Mouse (Mus musculus): ENCODE results near the gene Vwa2.

Vwa2 gene

DNA sequence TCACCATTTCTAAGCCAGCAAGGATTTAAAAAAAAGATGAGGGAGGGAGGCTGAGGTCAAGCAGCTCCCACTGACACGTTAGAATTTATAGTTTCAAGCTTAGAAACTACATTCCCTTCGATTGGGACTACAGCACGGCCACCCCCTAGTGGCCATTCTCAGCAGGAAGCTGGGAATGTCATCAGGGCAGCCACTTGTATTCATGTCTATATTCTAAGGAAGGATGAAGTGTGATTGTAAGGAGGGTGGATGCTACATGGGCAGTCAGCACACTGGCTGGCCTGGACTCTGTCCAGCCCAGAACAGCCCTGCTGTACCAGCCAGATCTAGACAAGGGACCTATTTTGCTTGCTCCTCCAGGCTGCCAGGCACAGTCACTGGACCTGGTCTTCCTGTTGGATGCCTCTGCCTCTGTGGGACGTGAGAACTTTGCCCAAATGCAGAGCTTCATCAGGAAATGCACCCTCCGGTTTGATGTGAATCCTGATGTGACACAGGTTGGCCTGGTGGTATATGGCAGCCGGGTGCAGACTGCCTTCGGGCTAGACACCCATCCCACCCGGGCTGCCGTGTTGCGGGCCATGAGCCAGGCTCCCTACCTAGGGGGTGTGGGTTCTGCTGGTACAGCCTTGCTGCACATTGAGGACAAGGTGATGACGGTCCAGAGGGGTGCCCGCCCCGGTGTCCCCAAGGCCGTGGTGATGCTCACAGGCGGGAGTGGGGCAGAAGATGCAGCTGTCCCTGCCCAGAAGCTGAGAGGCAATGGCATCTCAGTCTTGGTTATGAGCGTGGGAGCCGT is 34.6 kb downstream of the Vwa2 start:
- DNase-seq = no peak

DNA sequence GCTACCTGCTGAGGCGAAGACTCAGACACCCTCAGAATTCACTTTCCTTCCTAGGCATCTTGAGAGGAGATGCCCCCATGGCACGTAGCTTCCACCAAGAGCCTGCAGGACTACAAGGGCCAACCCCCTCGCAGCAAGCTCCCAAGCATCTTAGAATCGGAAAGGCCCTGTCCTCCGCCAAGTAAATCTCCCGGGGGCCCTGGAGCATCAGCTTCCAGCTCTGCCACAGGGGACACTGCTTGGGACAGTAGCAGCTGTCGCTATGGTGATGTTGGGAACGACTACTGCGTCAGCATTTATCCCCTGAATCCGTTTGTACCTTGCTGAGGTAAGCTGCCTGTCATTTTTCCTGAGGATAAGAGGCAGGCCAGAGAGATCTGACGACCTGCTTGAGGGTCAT is 36.5 kb downstream of the Vwa2 start:
- DNase-seq = no peak

GRCm38 (mm10) chr19:56913761-56914160 is 39.7 kb downstream of the Vwa2 start:
- DNase-seq = no peak

- DNase-seq = no peak
Observed at GRCm38 (mm10) chr19:56914658-56915057, 40.6 kb downstream of the Vwa2 start.

DNA sequence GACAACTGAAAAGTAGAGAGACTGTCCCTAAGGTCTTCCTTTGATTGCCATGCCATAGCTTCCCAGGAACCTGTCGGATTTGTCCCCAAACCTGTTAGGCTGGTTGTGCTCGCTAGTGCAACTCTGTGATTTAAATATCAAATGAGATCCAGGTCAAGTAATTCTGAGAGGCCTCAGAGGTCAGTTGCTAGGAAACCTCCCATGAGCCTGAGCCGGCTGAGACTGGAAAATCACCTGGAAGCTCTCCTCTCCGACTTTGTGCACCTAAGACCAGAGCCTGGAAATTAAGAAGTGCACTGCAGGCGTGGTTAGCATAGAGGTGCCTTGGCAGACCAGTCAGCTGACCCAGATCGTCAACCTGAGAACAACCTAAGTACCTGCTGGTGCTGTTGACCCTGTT is 41.0 kb downstream of the Vwa2 start:
- DNase-seq = no peak

DNA sequence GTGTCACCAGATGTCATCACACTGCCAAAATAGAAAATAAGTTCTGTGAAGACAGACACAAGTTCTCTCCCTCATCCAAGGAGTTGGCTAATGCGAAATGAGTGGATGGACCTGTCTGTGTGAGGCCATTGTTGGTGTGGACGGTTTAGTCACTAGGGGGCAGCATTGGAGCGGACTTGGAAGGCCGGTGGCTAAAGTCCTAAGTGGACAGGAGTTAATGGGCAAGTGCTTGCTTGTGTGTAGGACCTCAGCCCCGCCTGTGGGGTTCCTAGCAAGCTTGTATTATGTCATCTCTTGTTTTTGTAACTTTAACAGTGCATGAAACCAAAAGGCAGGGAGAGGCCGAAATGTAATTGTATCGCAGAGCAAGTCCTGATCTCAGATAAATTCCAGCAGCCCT is 45.6 kb downstream of the Vwa2 start:
- DNase-seq = peak in 1 of 2 experiments; percentile 14

DNA sequence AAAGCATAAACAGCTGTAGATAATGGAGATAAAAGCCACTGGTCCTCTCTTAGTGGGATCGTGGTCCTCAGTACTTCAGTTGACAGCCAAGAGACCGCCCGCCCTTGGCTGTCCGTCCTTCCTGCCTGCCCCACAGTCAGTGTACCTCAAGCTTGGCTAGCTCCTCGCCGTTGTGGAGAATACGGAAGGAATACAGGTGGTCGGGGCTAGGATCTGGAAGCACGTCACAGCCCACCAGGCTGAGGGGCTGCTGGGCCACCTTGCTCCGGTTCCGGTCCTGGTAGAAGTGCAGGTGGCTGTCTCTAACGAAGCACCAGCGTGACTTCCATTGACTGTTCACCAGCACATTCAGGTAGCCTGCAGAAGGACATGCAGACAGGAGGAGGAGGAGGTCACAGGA is 46.2 kb downstream of the Vwa2 start:
- DNase-seq = no peak

- no peak for DNase-seq
Observed at GRCm38 (mm10) chr19:56921744-56922143, 47.7 kb downstream of the Vwa2 start.

DNA sequence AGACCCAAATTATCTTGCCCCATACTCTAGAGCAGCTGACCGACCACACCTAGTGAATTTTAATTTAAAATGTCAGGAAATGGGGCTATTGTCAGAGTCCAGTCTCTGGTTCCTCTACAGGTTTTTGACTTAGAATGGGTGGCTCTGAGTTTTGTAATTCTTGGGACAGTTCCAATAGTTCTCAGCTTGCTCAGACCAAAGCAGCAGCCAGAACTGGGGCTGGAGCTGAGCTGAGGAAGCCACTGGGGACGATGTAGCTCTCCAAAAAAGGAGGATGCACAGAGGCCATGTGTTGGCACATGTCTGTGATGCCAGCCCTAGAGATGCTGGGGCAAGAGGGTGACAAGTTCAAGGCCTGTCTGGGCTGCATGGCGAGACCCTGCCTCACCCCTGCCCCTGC is 55.3 kb downstream of the Vwa2 start:
- no peak for DNase-seq

- DNase-seq = no peak
Observed at GRCm38 (mm10) chr19:56930029-56930428, 56.0 kb downstream of the Vwa2 start.

DNA sequence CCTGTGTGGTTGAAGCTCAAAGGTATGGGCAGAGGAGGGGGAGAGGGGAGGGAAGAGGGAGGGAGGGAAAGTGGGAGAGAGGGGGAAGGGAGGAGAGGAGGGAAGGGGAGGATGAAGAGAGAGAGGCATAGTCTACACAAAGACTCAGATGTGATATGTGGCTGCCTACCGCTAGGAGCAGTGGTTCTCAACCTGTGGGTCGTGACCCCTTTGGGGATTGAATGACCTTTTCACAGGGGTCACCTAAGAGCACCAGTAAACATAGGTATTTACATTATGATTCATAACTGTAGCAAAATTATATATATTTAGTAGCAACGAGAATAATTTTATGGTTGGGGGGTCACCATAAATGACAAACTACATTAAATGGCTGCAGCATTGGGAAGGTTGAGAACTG is 59.8 kb downstream of the Vwa2 start:
- DNase-seq = no peak

DNA sequence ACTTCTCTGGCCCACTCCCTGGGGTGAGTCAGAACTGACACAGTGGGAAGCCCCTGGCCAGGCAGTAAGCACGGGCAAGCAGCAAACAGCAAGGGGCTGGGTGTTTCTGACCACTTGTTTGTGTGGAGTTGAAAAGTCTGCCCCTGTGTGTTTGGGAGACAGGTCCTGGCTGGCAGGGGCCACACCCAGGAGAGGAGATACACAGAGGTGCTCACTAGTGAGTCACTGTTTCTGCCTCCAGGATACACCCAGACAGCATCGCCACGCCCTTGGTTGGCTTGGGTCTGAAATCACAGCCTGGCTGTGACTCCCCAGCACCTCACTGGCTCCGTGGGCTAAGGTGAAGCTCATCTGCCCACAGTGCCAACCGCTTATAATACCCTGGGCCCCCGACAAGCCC is 61.1 kb downstream of the Vwa2 start:
- no peak for DNase-seq

- DNase-seq = no peak
Observed at GRCm38 (mm10) chr19:56935777-56936176, 61.7 kb downstream of the Vwa2 start.

DNA sequence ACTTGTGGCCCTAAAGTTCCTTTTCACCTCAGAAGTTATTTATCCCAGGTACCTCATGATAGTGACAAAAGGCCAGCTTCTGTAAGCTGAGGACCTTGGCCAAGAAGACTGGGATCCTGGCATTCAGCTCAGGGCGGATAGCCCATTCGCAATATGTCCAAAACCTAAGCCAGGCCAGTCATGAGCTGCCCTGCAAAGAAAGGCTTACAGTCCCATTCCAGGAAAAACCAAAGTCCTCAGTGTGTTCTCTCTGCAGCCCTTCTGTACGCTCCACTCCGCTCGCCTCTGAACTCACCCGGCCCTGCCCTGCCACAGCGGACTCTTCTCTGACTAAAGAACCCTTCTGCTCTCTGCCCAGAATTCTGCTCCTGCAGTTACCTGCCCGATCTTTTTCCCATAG is 62.2 kb downstream of the Vwa2 start:
- DNase-seq = no peak

DNA sequence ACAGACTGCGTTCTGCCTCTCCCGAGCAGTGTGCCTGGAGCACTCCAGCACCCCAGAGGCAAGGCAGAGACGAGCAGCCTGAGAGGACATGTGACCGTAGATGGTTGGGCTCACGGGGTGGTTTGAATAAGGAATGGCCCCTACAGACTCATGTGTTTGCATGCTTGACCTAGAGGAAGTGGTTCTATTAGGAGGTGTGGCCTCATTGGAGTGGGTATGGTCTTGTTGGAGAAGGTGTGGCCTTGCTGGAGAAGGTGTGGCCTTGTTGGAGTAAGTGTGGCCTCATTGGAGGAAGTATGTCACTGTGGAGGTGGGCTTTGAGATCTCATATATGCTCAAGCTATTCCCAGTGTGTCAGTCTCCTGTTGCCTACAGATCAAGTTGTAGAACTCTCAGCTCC is 63.9 kb downstream of the Vwa2 start:
- no peak for DNase-seq

DNA sequence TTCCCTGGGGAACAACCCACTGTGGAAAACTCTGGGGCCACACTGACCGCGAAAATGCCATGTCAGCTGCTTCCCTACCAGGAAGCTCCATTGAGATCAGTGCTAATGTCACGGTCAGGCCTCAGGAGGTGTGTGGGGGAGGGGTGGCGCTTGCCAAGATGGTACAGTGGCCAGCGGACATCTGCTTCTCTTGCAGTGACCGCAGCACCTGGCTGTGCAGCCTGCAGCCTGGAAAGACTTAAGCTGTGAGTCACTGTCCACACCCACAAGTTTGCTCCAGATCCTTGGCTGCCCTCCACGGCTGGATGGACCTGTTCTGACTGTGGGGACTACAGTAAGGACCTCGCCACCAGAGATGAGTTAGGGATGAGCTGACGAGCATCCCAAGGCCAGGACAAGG is 65.8 kb downstream of the Vwa2 start:
- no peak for DNase-seq

DNA sequence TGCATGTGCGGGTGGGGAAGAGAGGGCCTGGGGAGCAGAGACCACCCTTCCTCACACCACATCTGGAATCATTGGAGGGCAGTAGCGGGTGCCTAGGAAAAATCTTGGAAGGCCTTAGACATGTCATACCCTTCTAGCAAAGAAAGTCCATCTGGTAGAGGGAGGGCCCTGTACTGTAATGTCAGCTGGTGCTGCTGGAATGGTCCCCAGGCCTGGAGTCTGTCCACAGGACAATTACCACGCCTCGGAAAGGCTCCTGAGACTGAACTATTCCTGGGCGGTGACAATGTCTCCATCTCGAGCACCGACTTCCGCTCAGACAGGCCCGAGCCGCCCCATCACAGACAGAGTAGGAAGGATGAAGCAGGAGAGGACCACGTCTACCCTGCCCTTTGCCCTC is 66.5 kb downstream of the Vwa2 start:
- DNase-seq = no peak

GRCm38 (mm10) chr19:56942216-56942615 is 68.2 kb downstream of the Vwa2 start:
- DNase-seq = no peak

GRCm38 (mm10) chr19:56944211-56944610 is 70.2 kb downstream of the Vwa2 start:
- DNase-seq = no peak

GRCm38 (mm10) chr19:56944826-56945225 is 70.8 kb downstream of the Vwa2 start:
- no peak for DNase-seq

DNA sequence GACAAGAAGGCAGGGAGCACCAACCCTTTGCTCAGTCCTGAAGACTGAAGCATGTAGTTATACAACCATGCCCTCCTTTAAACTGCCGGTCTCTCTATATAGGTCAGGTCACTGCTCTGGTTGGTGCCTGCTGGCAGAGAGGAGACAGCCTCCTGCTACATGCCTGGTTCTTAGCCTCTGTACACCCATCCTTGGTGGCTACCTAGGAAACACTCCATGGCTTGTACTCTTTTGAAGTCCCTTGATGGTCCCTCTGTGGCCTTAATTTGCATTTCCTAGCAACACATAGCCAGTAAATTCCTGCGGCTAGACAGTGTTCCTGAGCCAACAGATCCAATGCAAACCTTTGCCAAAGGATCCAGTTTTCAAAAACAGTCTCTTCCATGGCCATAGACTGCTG is 71.6 kb downstream of the Vwa2 start:
- no peak for DNase-seq

DNA sequence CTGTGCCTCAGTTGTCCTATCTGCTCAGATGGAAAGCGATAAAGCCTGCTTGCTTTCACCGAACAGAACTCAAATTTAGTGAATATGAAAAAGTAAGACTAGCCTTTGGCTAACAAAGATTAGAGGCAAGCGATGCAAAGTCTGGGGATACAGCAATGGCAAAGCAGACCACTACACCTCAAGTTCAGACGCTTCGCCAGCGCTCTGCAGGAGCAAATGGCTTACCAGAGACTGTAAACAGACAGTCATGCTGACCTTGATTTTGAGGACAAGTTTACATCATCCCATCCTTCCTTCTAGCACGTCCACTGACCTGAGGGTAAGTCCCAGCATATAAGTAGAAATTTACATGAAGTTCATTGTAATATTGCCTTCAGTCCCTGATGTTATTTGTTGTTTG is 72.2 kb downstream of the Vwa2 start:
- DNase-seq = no peak

DNA sequence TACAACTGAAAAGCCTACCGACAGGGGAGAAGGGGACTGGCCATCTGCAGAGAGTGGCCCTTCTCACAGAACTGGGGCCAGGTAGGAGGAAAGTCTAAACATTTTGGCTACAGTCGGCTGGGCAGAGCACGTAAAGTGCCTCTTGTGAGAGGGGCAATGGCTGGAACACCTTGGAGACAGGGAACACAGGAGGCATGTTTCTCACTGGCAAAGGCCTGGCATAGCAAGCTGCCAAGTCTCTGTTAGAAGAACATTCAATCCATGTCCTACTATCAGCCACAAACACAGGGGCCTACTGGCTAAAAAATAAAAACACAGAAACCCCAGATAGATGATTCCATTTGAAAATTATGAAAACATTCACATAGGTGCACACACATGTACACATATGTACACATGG is 72.7 kb downstream of the Vwa2 start:
- no peak for DNase-seq

DNA sequence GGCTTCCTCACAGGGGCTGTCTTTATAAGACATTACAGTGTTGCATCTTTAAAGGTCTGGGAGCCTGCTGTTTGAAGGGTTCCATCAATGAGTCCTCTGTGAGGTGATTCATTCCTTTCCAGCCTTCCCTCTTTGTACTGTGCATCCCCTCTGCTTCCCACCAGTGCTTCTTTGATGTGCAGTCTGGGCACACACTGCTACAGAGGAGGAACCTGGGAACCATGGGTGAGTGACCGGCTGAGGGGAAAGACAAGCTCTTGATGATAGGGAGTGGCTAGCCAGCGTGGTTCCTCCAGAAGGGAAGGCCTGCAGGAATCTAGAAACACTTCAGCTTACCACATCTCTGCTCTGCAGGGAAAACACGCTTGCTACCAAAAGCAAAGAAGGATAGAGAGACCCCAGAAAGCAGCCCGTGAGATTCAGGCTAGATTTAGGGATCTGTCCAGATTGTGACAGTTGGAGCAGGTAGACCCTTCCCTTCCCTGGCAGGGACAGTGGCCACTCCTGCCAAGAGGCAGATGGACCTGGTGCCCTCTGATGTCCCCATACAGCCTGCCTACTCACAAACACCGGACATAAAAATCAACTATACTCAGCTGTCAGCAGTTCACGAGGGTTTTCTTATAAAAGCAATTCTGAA is 74.0 kb downstream of the Vwa2 start:
- no peak for DNase-seq

DNA sequence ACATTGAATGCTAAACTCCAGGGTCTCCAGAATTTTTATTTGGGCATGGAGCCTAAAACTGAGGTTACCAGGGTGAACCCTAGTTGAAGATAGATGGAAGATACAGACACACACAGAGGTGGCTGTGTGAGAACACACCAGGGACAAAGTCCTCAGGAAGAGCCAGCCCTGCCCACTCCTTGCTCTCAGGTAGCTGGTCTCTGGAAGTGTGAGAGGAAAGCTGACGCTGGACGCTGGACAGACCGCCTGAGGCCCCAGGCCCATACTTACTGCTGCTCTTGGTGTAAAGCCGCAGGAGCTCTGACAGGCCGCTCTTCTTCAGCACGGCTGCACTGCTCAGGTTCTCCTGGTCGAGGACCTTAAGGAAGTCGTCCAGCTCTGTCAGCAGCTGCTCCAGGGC is 75.8 kb downstream of the Vwa2 start:
- no peak for DNase-seq

All from thymus, adult 18-20 months (tissue).